Mouse (Mus musculus): ENCODE measurements around the gene Mphosph10.

DNA sequence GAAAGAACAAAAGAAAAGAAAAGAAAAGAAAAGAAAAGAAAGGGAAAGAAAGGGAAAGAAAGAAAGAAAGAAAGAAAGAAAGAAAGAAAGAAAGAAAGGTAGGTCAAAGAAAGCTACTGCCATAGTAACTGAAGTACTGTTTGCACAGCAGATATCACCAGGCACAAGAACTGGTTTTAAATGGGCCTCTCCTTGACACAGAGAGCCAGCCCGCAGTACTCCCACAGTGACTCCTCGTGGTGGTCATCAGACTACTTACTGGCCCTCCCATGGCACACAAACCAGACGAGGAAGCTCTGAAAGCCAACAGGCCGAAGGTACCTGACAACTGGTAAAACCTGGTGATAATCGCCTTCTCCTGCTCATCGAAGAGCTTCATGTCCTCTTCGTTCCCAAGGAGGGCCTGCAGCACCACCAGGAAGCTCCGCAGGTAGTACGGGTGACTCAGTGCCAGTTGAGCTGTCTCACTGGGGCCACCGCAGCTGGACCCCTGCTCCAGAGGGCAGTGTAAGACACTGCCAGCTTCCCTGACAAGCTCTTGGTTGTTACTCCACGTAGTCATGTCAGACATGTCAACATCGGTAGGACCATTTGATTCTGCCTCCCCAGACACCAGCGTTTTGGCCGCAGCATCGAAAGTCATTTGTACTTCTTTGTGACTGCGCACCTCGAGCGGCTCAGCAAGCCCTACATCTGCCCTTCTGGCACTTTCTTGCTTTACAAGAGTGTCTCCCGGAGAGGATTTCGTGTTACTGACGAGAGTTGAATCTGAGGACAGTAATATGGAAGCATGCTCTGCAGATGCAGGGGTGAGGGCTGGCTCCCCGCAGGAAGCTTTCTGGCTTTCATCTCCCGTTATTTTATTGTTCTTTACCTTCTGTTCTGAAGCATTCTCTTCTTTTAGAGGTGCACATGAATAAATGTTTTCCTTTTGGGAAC lies 19.9 kb downstream of the Mphosph10 start:
- TF ChIP-seq CTCF (IDR thresholded peaks at IDR 0.05; ENCODE audit: low read depth) (no peak), EP300 (IDR thresholded peaks at IDR 0.05; ENCODE audit: low read depth) (no peak)

Data from heart, postnatal 0 days (tissue).